Mouse (Mus musculus): Measurements from ENCODE around the gene Sphkap. TPM values are rescaled to one million over a fixed set of nuclear protein-coding genes. Genes with fewer than 3 reads are reported as not detected.

Gene Sphkap
- polyA plus RNA-seq, 1 experiment from 2014 or later: 1.7 TPM

- no peak for ATAC-seq (ENCODE audit: insufficient number of reproducible peaks, insufficient read depth, low FRiP score, low read depth)
- WGBS: 83% methylated on average over 3 of the region's 3 CpGs
- no peak overlapping the region for H3K9ac ChIP-seq (replicated peaks; ENCODE audit: low read depth, low read length)
- no peaks in the 10 kb centered on the region for H3K36me3 ChIP-seq (ENCODE audit: control insufficient read depth, insufficient read depth, low read length)
- H3K9me3 ChIP-seq (ENCODE audit: control insufficient read depth, low read depth, low read length): no peaks in the 10 kb centered on the region
- H3K4me3 ChIP-seq (ENCODE audit: low read depth, low read length): no peak overlapping the region
- no peak overlapping the region for H3K4me2 ChIP-seq (replicated peaks; ENCODE audit: low read depth, low read length)
- no peak overlapping the region for H3K27ac ChIP-seq (ENCODE audit: low read length)
- no peaks in the 10 kb centered on the region for H3K27me3 ChIP-seq (ENCODE audit: control insufficient read depth, insufficient read depth, low read length)
- H3K4me1 ChIP-seq (ENCODE audit: control insufficient read depth, insufficient read depth, low read length): no peaks in the 10 kb centered on the region
These were observed 68.6 kb downstream of the Sphkap start for GRCm38 (mm10) chr1:83339358-83339757.

- Histone ChIP-seq H3K27ac (ENCODE audit: low read length) (no peak overlapping the region), H3K36me3 (ENCODE audit: control insufficient read depth, insufficient read depth, low read length) (no peaks in the 10 kb centered on the region), H3K9me3 (ENCODE audit: control insufficient read depth, low read depth, low read length) (no peaks in the 10 kb centered on the region), H3K27me3 (ENCODE audit: control insufficient read depth, insufficient read depth, low read length) (no peaks in the 10 kb centered on the region), H3K4me2 (replicated peaks; ENCODE audit: low read depth, low read length) (no peak overlapping the region), H3K4me1 (ENCODE audit: control insufficient read depth, insufficient read depth, low read length) (no peaks in the 10 kb centered on the region), H3K4me3 (ENCODE audit: low read depth, low read length) (no peak overlapping the region), H3K9ac (replicated peaks; ENCODE audit: low read depth, low read length) (no peak overlapping the region)
- ATAC-seq (ENCODE audit: insufficient number of reproducible peaks, insufficient read depth, low FRiP score, low read depth): no peak
- 13% methylated on average over 4 of the region's 4 CpGs for WGBS
These were observed 91.1 kb downstream of the Sphkap start for GRCm38 (mm10) chr1:83316917-83317316.

- H3K27ac ChIP-seq (ENCODE audit: low read length): no peak overlapping the region
- 88% methylated on average over 9 of the region's 9 CpGs for WGBS
- no peak overlapping the region for H3K4me3 ChIP-seq (ENCODE audit: low read depth, low read length)
- H3K4me1 ChIP-seq (ENCODE audit: control insufficient read depth, insufficient read depth, low read length): no peaks in the 10 kb centered on the region
- no peaks in the 10 kb centered on the region for H3K27me3 ChIP-seq (ENCODE audit: control insufficient read depth, insufficient read depth, low read length)
- ATAC-seq (ENCODE audit: insufficient number of reproducible peaks, insufficient read depth, low FRiP score, low read depth): no peak
- no peak overlapping the region for H3K9ac ChIP-seq (replicated peaks; ENCODE audit: low read depth, low read length)
- H3K9me3 ChIP-seq (ENCODE audit: control insufficient read depth, low read depth, low read length): no peaks in the 10 kb centered on the region
- H3K4me2 ChIP-seq (replicated peaks; ENCODE audit: low read depth, low read length): no peak overlapping the region
- H3K36me3 ChIP-seq (ENCODE audit: control insufficient read depth, insufficient read depth, low read length): no peaks in the 10 kb centered on the region
These were observed 92.9 kb downstream of the Sphkap start for GRCm38 (mm10) chr1:83315146-83315545.

- WGBS: 85% methylated on average over 6 of the region's 6 CpGs
- no peak for ATAC-seq (ENCODE audit: insufficient number of reproducible peaks, insufficient read depth, low FRiP score, low read depth)
- Histone ChIP-seq H3K4me2 (replicated peaks; ENCODE audit: low read depth, low read length) (no peak overlapping the region), H3K27ac (ENCODE audit: low read length) (no peak overlapping the region), H3K9ac (replicated peaks; ENCODE audit: low read depth, low read length) (no peak overlapping the region), H3K27me3 (ENCODE audit: control insufficient read depth, insufficient read depth, low read length) (no peaks in the 10 kb centered on the region), H3K36me3 (ENCODE audit: control insufficient read depth, insufficient read depth, low read length) (no peaks in the 10 kb centered on the region), H3K4me1 (ENCODE audit: control insufficient read depth, insufficient read depth, low read length) (no peaks in the 10 kb centered on the region), H3K4me3 (ENCODE audit: low read depth, low read length) (no peak overlapping the region), H3K9me3 (ENCODE audit: control insufficient read depth, low read depth, low read length) (no peaks in the 10 kb centered on the region)
These were observed 96.2 kb downstream of the Sphkap start for GRCm38 (mm10) chr1:83311607-83312295.

GRCm38 (mm10) chr1:83297137-83298076 is 110.6 kb downstream of the Sphkap start:
- WGBS: 82% methylated on average over 6 of the region's 6 CpGs
- H3K9me3 ChIP-seq (ENCODE audit: control insufficient read depth, low read depth, low read length): no peaks in the 10 kb centered on the region

GRCm38 (mm10) chr1:83285866-83286265 is 122.1 kb downstream of the Sphkap start:
- ATAC-seq (ENCODE audit: insufficient number of reproducible peaks, insufficient read depth, low FRiP score, low read depth): no peak
- H3K4me1 ChIP-seq (ENCODE audit: control insufficient read depth, insufficient read depth, low read length): no peaks in the 10 kb centered on the region
- 48% methylated on average over 7 of the region's 7 CpGs for WGBS
- H3K27ac ChIP-seq (ENCODE audit: low read length): no peak overlapping the region
- H3K27me3 ChIP-seq (ENCODE audit: control insufficient read depth, insufficient read depth, low read length): no peaks in the 10 kb centered on the region
- no peak overlapping the region for H3K4me3 ChIP-seq (ENCODE audit: low read depth, low read length)
- no peak overlapping the region for H3K4me2 ChIP-seq (replicated peaks; ENCODE audit: low read depth, low read length)
- H3K9ac ChIP-seq (replicated peaks; ENCODE audit: low read depth, low read length): no peak overlapping the region
- H3K9me3 ChIP-seq (ENCODE audit: control insufficient read depth, low read depth, low read length): no peaks in the 10 kb centered on the region
- H3K36me3 ChIP-seq (ENCODE audit: control insufficient read depth, insufficient read depth, low read length): no peaks in the 10 kb centered on the region

More at GRCm38 (mm10) chr1:83297137-83298076, 110.6 kb downstream of the Sphkap start:
- Histone ChIP-seq H3K27me3 (ENCODE audit: control insufficient read depth, insufficient read depth, low read length) (no peaks in the 10 kb centered on the region), H3K36me3 (ENCODE audit: control insufficient read depth, insufficient read depth, low read length) (no peaks in the 10 kb centered on the region), H3K9ac (replicated peaks; ENCODE audit: low read depth, low read length) (no peak overlapping the region), H3K4me1 (ENCODE audit: control insufficient read depth, insufficient read depth, low read length) (no peaks in the 10 kb centered on the region), H3K4me3 (ENCODE audit: low read depth, low read length) (no peak overlapping the region), H3K4me2 (replicated peaks; ENCODE audit: low read depth, low read length) (no peak overlapping the region), H3K27ac (ENCODE audit: low read length) (no peak overlapping the region)
- no peak for ATAC-seq (ENCODE audit: insufficient number of reproducible peaks, insufficient read depth, low FRiP score, low read depth)

GRCm38 (mm10) chr1:83277044-83277443 is 131.0 kb downstream of the Sphkap start:
- H3K4me1 ChIP-seq (ENCODE audit: control insufficient read depth, insufficient read depth, low read length): no peaks in the 10 kb centered on the region
- H3K27me3 ChIP-seq (ENCODE audit: control insufficient read depth, insufficient read depth, low read length): no peaks in the 10 kb centered on the region
- no peak overlapping the region for H3K4me3 ChIP-seq (ENCODE audit: low read depth, low read length)
- no peaks in the 10 kb centered on the region for H3K36me3 ChIP-seq (ENCODE audit: control insufficient read depth, insufficient read depth, low read length)
- 89% methylated on average over 11 of the region's 11 CpGs for WGBS
- no peak overlapping the region for H3K9ac ChIP-seq (replicated peaks; ENCODE audit: low read depth, low read length)
- H3K27ac ChIP-seq (ENCODE audit: low read length): no peak overlapping the region
- no peak for ATAC-seq (ENCODE audit: insufficient number of reproducible peaks, insufficient read depth, low FRiP score, low read depth)
- no peaks in the 10 kb centered on the region for H3K9me3 ChIP-seq (ENCODE audit: control insufficient read depth, low read depth, low read length)
- no peak overlapping the region for H3K4me2 ChIP-seq (replicated peaks; ENCODE audit: low read depth, low read length)

GRCm38 (mm10) chr1:83276637-83277036 is 131.4 kb downstream of the Sphkap start:
- Histone ChIP-seq H3K36me3 (ENCODE audit: control insufficient read depth, insufficient read depth, low read length) (no peaks in the 10 kb centered on the region), H3K27ac (ENCODE audit: low read length) (no peak overlapping the region), H3K4me2 (replicated peaks; ENCODE audit: low read depth, low read length) (no peak overlapping the region), H3K4me1 (ENCODE audit: control insufficient read depth, insufficient read depth, low read length) (no peaks in the 10 kb centered on the region), H3K4me3 (ENCODE audit: low read depth, low read length) (no peak overlapping the region), H3K27me3 (ENCODE audit: control insufficient read depth, insufficient read depth, low read length) (no peaks in the 10 kb centered on the region), H3K9me3 (ENCODE audit: control insufficient read depth, low read depth, low read length) (no peaks in the 10 kb centered on the region), H3K9ac (replicated peaks; ENCODE audit: low read depth, low read length) (no peak overlapping the region)
- no peak for ATAC-seq (ENCODE audit: insufficient number of reproducible peaks, insufficient read depth, low FRiP score, low read depth)
- WGBS: 90% methylated on average over 9 of the region's 9 CpGs

Data from stomach, embryonic 14.5 days (tissue).